Mouse (Mus musculus): Measurements from ENCODE around the gene Tes3-ps. TPM values are rescaled to one million over a fixed set of nuclear protein-coding genes. Genes with fewer than 3 reads are reported as not detected.
A peak's percentile ranks its signal among the peaks of the same experiment; 100 is the strongest.

Tes3-ps gene
- polyA plus RNA-seq, 1 experiment from 2014 or later: 0.76 TPM

DNA sequence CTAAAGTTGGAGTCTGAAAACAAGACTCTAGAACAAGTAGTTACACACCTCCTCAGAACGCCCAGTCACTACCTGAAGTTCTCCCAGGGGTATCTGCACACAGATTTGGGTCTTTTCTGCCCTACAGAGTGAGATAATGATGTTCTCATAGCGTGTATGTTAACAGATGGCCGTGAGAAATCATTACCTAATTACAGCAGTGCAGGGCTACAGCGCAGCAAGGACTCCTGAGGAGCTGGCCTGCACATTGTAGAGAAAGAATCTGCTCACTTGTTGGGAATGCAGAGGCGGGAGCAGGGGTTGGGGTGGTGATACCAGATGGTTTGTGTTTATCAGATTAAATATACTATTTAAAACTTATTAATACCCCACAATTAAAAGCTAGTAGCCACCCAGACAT lies 12.6 kb upstream of the Tes3-ps start:
- Histone ChIP-seq H3K4me2 (replicated peaks; ENCODE audit: low read depth, low read length) (no peak overlapping the region), H3K27ac (ENCODE audit: low read length) (peak overlapping the region; percentile 13; the same call in 1 of the 2 replicates), H3K36me3 (ENCODE audit: insufficient read depth, low read length) (no peaks in the 10 kb centered on the region), H3K27me3 (ENCODE audit: insufficient read depth, low read length) (no peaks in the 10 kb centered on the region), H3K9me3 (ENCODE audit: low read length) (no peaks in the 10 kb centered on the region), H3K4me3 (ENCODE audit: low read length) (no peak overlapping the region), H3K4me1 (ENCODE audit: insufficient read depth, low read length) (no peaks in the 10 kb centered on the region), H3K9ac (replicated peaks; ENCODE audit: low read length) (no peak overlapping the region)
- ATAC-seq (ENCODE audit: low FRiP score, low TSS enrichment): no peak
- 79% methylated on average over 5 of the region's 5 CpGs for WGBS

DNA sequence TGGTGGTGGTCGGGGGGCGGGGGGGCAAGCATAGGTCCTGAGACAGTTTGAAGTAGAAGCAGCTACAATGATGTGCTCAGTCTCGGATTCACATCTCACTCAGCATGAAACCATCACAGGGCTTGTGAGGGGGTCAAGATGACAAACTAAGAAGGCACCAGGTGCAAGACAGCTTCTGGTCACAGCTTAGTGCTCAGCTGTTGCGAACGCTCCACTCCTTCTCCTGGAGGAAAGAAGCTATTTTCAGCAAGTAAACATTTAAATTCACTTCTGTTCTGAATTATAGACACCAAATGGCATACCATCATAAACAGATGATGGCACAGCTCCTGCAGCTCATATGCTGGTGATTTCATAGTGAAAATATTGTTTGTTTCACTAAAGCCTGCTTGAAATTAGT lies 7.7 kb upstream of the Tes3-ps start:
- H3K4me1 ChIP-seq (ENCODE audit: insufficient read depth, low read length): no peaks in the 10 kb centered on the region
- ATAC-seq (ENCODE audit: low FRiP score, low TSS enrichment): no peak
- no peak overlapping the region for H3K9ac ChIP-seq (replicated peaks; ENCODE audit: low read length)
- H3K4me3 ChIP-seq (ENCODE audit: low read length): no peak overlapping the region
- H3K9me3 ChIP-seq (ENCODE audit: low read length): no peaks in the 10 kb centered on the region
- H3K36me3 ChIP-seq (ENCODE audit: insufficient read depth, low read length): no peaks in the 10 kb centered on the region
- H3K27ac ChIP-seq (ENCODE audit: low read length): no peak overlapping the region
- no peak overlapping the region for H3K4me2 ChIP-seq (replicated peaks; ENCODE audit: low read depth, low read length)
- WGBS: 90% methylated on average over 5 of the region's 5 CpGs
- H3K27me3 ChIP-seq (ENCODE audit: insufficient read depth, low read length): no peaks in the 10 kb centered on the region

DNA sequence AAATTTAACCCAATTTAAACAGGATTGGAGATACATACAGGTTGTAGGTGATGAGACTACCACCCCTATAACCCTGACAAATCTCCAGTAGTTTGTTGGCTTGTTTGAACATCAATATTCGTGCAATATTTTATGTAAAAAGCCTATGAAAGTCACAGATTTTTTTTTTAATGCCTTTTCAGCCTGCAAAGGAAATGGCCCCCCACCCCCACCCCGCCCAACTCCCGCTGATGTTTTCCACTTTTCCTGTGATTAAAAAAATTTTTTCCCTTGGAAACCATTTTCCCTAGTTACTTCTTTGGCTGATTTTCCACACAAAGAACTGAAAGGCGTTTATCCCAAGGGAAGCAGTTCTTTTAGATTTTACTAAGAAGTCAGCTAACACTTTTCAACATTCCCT lies 11.4 kb downstream of the Tes3-ps start, which contains the start of gene Ecm2:
Gene Ecm2 (plus strand): TSS at position 301 of the 400 bp plus-strand sequence.
- 65% methylated on average over 4 of the region's 4 CpGs for WGBS
- Histone ChIP-seq H3K4me3 (ENCODE audit: low read length) (no peak within 1 kb of the TSS), H3K9ac (replicated peaks; ENCODE audit: low read length) (no peak within 1 kb of the TSS), H3K4me1 (ENCODE audit: insufficient read depth, low read length) (no peaks in the 10 kb centered on the region), H3K27me3 (ENCODE audit: insufficient read depth, low read length) (no peaks in the 10 kb centered on the region), H3K27ac (ENCODE audit: low read length) (no peak within 1 kb of the TSS), H3K36me3 (ENCODE audit: insufficient read depth, low read length) (no peaks in the 10 kb centered on the region), H3K4me2 (replicated peaks; ENCODE audit: low read depth, low read length) (no peak within 1 kb of the TSS), H3K9me3 (ENCODE audit: low read length) (no peaks in the 10 kb centered on the region)
- no peak for ATAC-seq (ENCODE audit: low FRiP score, low TSS enrichment)

DNA sequence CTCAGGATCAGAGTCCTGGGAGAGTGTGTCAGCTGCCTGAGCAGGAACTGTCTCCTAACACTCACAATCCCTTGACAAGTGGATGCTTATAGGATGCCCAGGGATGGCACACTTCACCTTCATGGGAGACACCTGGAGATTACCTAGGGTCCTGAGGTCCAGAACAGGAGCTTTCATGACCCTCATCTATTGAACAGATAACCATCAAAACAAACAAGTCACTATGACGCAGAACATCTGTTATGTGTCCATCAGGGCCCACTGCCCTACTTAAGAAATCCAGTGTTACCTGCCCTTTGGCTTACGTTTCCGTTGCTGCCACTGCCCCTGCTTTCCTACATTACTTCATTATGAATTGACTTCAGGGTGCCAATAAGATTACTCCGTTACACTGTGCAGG lies 12.7 kb downstream of the Tes3-ps start:
- no peak for ATAC-seq (ENCODE audit: low FRiP score, low TSS enrichment)
- no peak overlapping the region for H3K9ac ChIP-seq (replicated peaks; ENCODE audit: low read length)
- H3K4me1 ChIP-seq (ENCODE audit: insufficient read depth, low read length): no peaks in the 10 kb centered on the region
- H3K4me3 ChIP-seq (ENCODE audit: low read length): no peak overlapping the region
- no peak overlapping the region for H3K4me2 ChIP-seq (replicated peaks; ENCODE audit: low read depth, low read length)
- H3K27me3 ChIP-seq (ENCODE audit: insufficient read depth, low read length): no peaks in the 10 kb centered on the region
- H3K36me3 ChIP-seq (ENCODE audit: insufficient read depth, low read length): no peaks in the 10 kb centered on the region
- H3K27ac ChIP-seq (ENCODE audit: low read length): no peak overlapping the region
- H3K9me3 ChIP-seq (ENCODE audit: low read length): no peaks in the 10 kb centered on the region
- 88% methylated on average over 4 of the region's 4 CpGs for WGBS

DNA sequence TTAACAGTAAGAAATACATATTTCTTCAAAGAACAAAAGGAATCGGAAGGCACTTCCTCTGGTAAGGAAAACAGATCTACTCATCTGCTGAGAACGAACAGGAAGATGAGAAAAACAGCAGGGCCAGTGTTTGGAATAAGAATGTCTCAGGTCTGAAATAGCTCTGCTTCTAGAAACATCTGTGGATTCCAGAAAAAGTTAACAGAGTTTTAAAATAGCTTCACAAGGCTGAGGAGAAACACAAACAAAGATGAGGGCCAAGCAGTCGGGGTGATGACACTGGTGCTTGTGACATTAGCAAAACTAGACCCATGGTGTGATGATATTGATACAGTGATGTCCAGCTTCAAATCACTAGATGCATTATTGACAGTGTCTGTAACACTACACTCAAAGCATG lies 14.1 kb downstream of the Tes3-ps start:
- H3K27me3 ChIP-seq (ENCODE audit: insufficient read depth, low read length): no peaks in the 10 kb centered on the region
- H3K4me1 ChIP-seq (ENCODE audit: insufficient read depth, low read length): no peaks in the 10 kb centered on the region
- H3K9ac ChIP-seq (replicated peaks; ENCODE audit: low read length): no peak overlapping the region
- H3K36me3 ChIP-seq (ENCODE audit: insufficient read depth, low read length): no peaks in the 10 kb centered on the region
- no peak overlapping the region for H3K4me2 ChIP-seq (replicated peaks; ENCODE audit: low read depth, low read length)
- no peak overlapping the region for H3K4me3 ChIP-seq (ENCODE audit: low read length)
- no peak overlapping the region for H3K27ac ChIP-seq (ENCODE audit: low read length)
- WGBS: 69% methylated on average over 3 of the region's 3 CpGs
- no peaks in the 10 kb centered on the region for H3K9me3 ChIP-seq (ENCODE audit: low read length)
- no peak for ATAC-seq (ENCODE audit: low FRiP score, low TSS enrichment)

DNA sequence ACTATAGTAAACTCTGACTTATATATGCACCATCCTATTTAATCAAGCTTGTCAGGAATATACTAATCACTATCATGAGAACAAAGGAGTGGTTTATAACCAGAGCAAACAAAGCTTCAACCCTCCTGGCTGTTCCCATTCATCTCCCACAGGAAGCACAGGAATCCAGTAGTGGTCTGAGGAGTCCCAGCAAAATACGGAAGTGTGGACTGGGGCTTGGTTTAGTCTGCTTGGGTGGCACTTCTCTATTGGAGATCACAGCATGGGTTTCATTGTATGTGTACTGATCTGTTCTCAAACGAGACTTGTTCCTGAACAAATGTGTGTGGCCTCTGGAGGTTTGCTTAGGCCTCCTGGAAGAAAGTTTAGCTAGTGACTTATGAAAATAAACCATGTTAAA lies 25.6 kb downstream of the Tes3-ps start:
- ATAC-seq (ENCODE audit: low FRiP score, low TSS enrichment): no peak
- Histone ChIP-seq H3K4me1 (ENCODE audit: insufficient read depth, low read length) (no peaks in the 10 kb centered on the region), H3K27ac (ENCODE audit: low read length) (no peak overlapping the region), H3K9me3 (ENCODE audit: low read length) (no peaks in the 10 kb centered on the region), H3K36me3 (ENCODE audit: insufficient read depth, low read length) (no peaks in the 10 kb centered on the region), H3K27me3 (ENCODE audit: insufficient read depth, low read length) (no peaks in the 10 kb centered on the region), H3K4me3 (ENCODE audit: low read length) (no peak overlapping the region), H3K9ac (replicated peaks; ENCODE audit: low read length) (no peak overlapping the region), H3K4me2 (replicated peaks; ENCODE audit: low read depth, low read length) (no peak overlapping the region)
- WGBS: 48% methylated on average over 2 of the region's 2 CpGs

DNA sequence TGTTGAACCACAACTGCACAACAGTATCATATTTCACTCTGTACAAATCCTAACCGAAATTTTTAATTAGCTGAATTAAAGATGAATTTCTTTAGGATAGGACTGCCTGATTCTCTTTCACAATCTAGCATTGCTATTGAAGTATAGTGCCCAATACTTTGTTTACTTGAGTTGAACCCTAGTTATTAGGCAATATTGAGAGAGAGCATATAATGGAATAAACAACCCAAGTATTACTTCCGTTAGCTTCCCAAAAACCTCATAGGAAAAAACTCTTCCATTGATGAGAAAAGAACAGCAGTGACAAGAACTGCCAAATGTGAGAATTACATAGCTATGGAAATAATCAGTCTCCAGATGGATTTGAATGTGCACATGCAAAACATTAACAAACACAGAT lies 33.1 kb downstream of the Tes3-ps start:
- Histone ChIP-seq H3K36me3 (ENCODE audit: insufficient read depth, low read length) (no peaks in the 10 kb centered on the region), H3K9ac (replicated peaks; ENCODE audit: low read length) (no peak overlapping the region), H3K9me3 (ENCODE audit: low read length) (no peaks in the 10 kb centered on the region), H3K27ac (ENCODE audit: low read length) (no peak overlapping the region), H3K4me3 (ENCODE audit: low read length) (no peak overlapping the region), H3K27me3 (ENCODE audit: insufficient read depth, low read length) (no peaks in the 10 kb centered on the region), H3K4me2 (replicated peaks; ENCODE audit: low read depth, low read length) (no peak overlapping the region), H3K4me1 (ENCODE audit: insufficient read depth, low read length) (no peaks in the 10 kb centered on the region)
- ATAC-seq (ENCODE audit: low FRiP score, low TSS enrichment): no peak
- 73% methylated on average over 2 of the region's 2 CpGs for WGBS

GRCm38 (mm10) chr13:49530636-49531035 lies 37.5 kb downstream of the Tes3-ps start:
- no peaks in the 10 kb centered on the region for H3K9me3 ChIP-seq (ENCODE audit: low read length)
- no peak overlapping the region for H3K27ac ChIP-seq (ENCODE audit: low read length)
- no peaks in the 10 kb centered on the region for H3K27me3 ChIP-seq (ENCODE audit: insufficient read depth, low read length)
- 0 out of 2 replicates have a peak, but pooled peaks cover 4% of the 10 kb centered on the region for H3K4me1 ChIP-seq (ENCODE audit: insufficient read depth, low read length)
- no peak overlapping the region for H3K4me3 ChIP-seq (ENCODE audit: low read length)
- WGBS: 80% methylated on average over 4 of the region's 4 CpGs
- ATAC-seq (ENCODE audit: low FRiP score, low TSS enrichment): no peak
- H3K9ac ChIP-seq (replicated peaks; ENCODE audit: low read length): no peak overlapping the region
- no peaks in the 10 kb centered on the region for H3K36me3 ChIP-seq (ENCODE audit: insufficient read depth, low read length)
- no peak overlapping the region for H3K4me2 ChIP-seq (replicated peaks; ENCODE audit: low read depth, low read length)

DNA sequence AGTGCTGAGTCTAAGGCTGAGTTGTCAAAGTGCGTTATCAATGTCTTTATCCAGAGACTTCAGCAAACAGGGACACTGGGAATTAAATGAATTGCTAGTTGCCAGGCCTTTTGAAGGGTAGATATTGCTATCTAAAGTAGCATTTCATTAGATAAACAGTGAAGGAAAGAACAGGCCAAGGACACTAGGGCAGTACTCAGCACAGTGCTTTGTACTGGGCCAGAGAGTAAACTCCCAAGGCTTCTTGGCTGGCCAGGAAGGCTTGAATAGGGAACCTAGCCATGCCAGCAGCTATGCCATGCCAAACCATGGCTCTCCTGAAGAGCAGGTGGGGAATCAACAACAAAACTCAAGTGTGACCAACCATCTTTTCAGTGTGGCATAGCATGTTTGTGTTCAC lies 43.8 kb downstream of the Tes3-ps start:
- H3K4me3 ChIP-seq (ENCODE audit: low read length): no peak overlapping the region
- H3K27ac ChIP-seq (ENCODE audit: low read length): no peak overlapping the region
- H3K4me1 ChIP-seq (ENCODE audit: insufficient read depth, low read length): 0 out of 2 replicates have a peak, but pooled peaks cover 4% of the 10 kb centered on the region
- no peaks in the 10 kb centered on the region for H3K36me3 ChIP-seq (ENCODE audit: insufficient read depth, low read length)
- no peak overlapping the region for H3K4me2 ChIP-seq (replicated peaks; ENCODE audit: low read depth, low read length)
- no peaks in the 10 kb centered on the region for H3K9me3 ChIP-seq (ENCODE audit: low read length)
- no peak for ATAC-seq (ENCODE audit: low FRiP score, low TSS enrichment)
- WGBS: 90% methylated on average over 1 of the region's 1 CpGs
- H3K9ac ChIP-seq (replicated peaks; ENCODE audit: low read length): no peak overlapping the region
- no peaks in the 10 kb centered on the region for H3K27me3 ChIP-seq (ENCODE audit: insufficient read depth, low read length)

GRCm38 (mm10) chr13:49538693-49539092 lies 45.6 kb downstream of the Tes3-ps start:
- WGBS: 88% methylated on average over 1 of the region's 1 CpGs
- Histone ChIP-seq H3K36me3 (ENCODE audit: insufficient read depth, low read length) (no peaks in the 10 kb centered on the region), H3K4me2 (replicated peaks; ENCODE audit: low read depth, low read length) (no peak overlapping the region), H3K27me3 (ENCODE audit: insufficient read depth, low read length) (no peaks in the 10 kb centered on the region), H3K9me3 (ENCODE audit: low read length) (no peaks in the 10 kb centered on the region), H3K27ac (ENCODE audit: low read length) (no peak overlapping the region), H3K9ac (replicated peaks; ENCODE audit: low read length) (no peak overlapping the region), H3K4me3 (ENCODE audit: low read length) (no peak overlapping the region), H3K4me1 (ENCODE audit: insufficient read depth, low read length) (0 out of 2 replicates have a peak, but pooled peaks cover 4% of the 10 kb centered on the region)
- ATAC-seq (ENCODE audit: low FRiP score, low TSS enrichment): no peak
